Mouse (Mus musculus) myocyte (in vitro differentiated cells): ENCODE measurements around the gene Iffo2. TPM values are rescaled to one million over a fixed set of nuclear protein-coding genes. Genes with fewer than 3 reads are reported as not detected.
A peak's percentile ranks its signal among the peaks of the same experiment; 100 is the strongest.

Experiments used
- H3K27me3 ChIP-seq: one replicate; pipeline ENCODE4 v1.6.1; 2011; ENCODE audit not compliant: control insufficient read depth, insufficient read depth, insufficient read length
- H3K36me3 ChIP-seq: one replicate; pipeline ENCODE4 v1.6.1; 2011; ENCODE audit not compliant: control insufficient read depth, insufficient read depth
- H3K4me2 ChIP-seq: one replicate; pipeline ENCODE4 v1.6.1; 2011; ENCODE audit warnings: low read depth, control low read depth
- H3K4me3 ChIP-seq: one replicate; pipeline ENCODE4 v1.5.1; 2011; ENCODE audit warnings: mild to moderate bottlenecking, control low read depth, moderate library complexity
- H3K79me2 ChIP-seq: one replicate; pipeline ENCODE4 v1.6.1; 2011; ENCODE audit not compliant: control insufficient read depth, insufficient read depth
- H3ac ChIP-seq: one replicate; pipeline ENCODE4 v1.6.1; 2011; ENCODE audit not compliant: control insufficient read depth, insufficient read length
- CEBPB ChIP-seq: IDR thresholded peaks from 2 replicates; pipeline ENCODE4 v1.6.1; 2011; ENCODE audit warnings: mild to moderate bottlenecking, moderate library complexity; ENCODE audit not compliant: poor library complexity, insufficient read depth, severe bottlenecking
- E2F4 ChIP-seq: IDR thresholded peaks from one replicate; pipeline ENCODE4 v1.6.1; 2011; ENCODE audit warnings: mild to moderate bottlenecking, control low read depth, moderate library complexity; ENCODE audit not compliant: insufficient read depth
- MAX ChIP-seq: IDR thresholded peaks from one replicate; pipeline ENCODE4 v1.6.1; 2011; ENCODE audit warnings: low read depth, mild to moderate bottlenecking, control low read depth
- MYOD1 ChIP-seq, 3 experiments: IDR thresholded peaks; one replicate each; pipeline ENCODE4 v1.6.1; 2011; ENCODE audit warnings: control low read depth in 2 of 3, low read depth in 2 of 3, mild to moderate bottlenecking in 2 of 3, moderate library complexity in 1 of 3; ENCODE audit not compliant: insufficient read length in 2 of 3, control insufficient read depth in 1 of 3
- MYOG ChIP-seq, 3 experiments: IDR thresholded peaks; one replicate each; pipeline ENCODE4 v1.6.1; 2011; ENCODE audit warnings: control low read depth in 2 of 3, low read depth in 2 of 3, mild to moderate bottlenecking in 2 of 3; ENCODE audit not compliant: insufficient read length in 2 of 3, control insufficient read depth in 1 of 3, insufficient read depth in 1 of 3
- POLR2A ChIP-seq: IDR thresholded peaks from one replicate; pipeline ENCODE4 v1.6.1; 2011; ENCODE audit warnings: low read depth, mild to moderate bottlenecking, control low read depth, moderate library complexity; ENCODE audit not compliant: insufficient read length
- POLR2AphosphoS2 ChIP-seq: IDR thresholded peaks from one replicate; pipeline ENCODE4 v1.6.1; 2011; ENCODE audit warnings: low read depth, control low read depth; ENCODE audit not compliant: insufficient read length
- REST ChIP-seq: IDR thresholded peaks from one replicate; pipeline ENCODE4 v1.6.1; 2011; ENCODE audit warnings: mild to moderate bottlenecking, control low read depth, moderate library complexity; ENCODE audit not compliant: insufficient read depth, insufficient read length
- SRF ChIP-seq: IDR thresholded peaks from one replicate; pipeline ENCODE4 v1.6.1; 2011; ENCODE audit warnings: low read depth; ENCODE audit not compliant: control insufficient read depth, insufficient read length
- TCF12 ChIP-seq: IDR thresholded peaks from one replicate; pipeline ENCODE4 v1.6.1; 2011; ENCODE audit warnings: mild to moderate bottlenecking, control low read depth; ENCODE audit not compliant: poor library complexity, insufficient read depth, severe bottlenecking
- TCF3 ChIP-seq: IDR thresholded peaks from one replicate; pipeline ENCODE4 v1.6.1; 2011; ENCODE audit warnings: low read depth, control low read depth; ENCODE audit not compliant: insufficient read length
- USF1 ChIP-seq: IDR thresholded peaks from one replicate; pipeline ENCODE4 v1.6.1; 2011; ENCODE audit warnings: low read depth, mild to moderate bottlenecking, control low read depth, moderate library complexity
- polyA plus RNA-seq: library from polyadenylated mRNA; unstranded; fragments of >200 nt; fragmentation: generic; extraction: Trizol; gene quantifications from one replicate; pipeline ENCODE4 v1.2.1, GENCODE M21; 2012; ENCODE audit warnings: missing spikeins

The Iffo2 gene
- polyA plus RNA-seq, 1 experiment = 12.1 TPM

DNA sequence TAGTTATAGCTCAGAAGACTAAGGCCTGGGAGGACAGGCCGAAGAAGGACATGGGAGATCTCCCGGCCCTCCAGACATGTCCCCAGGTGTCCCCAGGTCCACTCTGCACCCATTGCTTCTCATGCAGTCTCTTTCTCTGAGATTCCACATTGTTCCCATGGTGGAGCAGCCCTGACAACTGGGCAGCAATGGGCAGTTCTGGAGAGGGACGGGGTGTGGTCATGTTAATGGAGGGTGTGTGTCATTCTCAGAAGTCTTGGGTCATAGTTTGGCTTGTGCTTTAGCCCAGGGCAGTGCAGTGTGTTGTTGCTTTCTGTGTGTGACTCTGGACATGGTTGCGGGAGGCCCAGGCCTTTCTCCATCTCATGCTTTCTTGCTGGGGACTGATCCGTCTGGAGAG, 76.4 kb downstream of the Iffo2 start:
- Histone ChIP-seq H3K27me3 (no peaks in the 10 kb centered on the region), H3K36me3 (peaks cover 15% of the 10 kb centered on the region), H3ac (no peak overlapping the region), H3K4me3 (no peak overlapping the region), H3K4me2 (no peak overlapping the region), H3K79me2 (peaks cover 5% of the 10 kb centered on the region)
- TF ChIP-seq MYOG (IDR thresholded peaks at IDR 0.05; ENCODE audit: control insufficient read depth in 1 of 3, insufficient read depth in 1 of 3, insufficient read length in 2 of 3, low read depth in 2 of 3) = peak in 1 of 3 experiments; percentile 56
- no peak for TF ChIP-seq REST
- TF ChIP-seq E2F4 = no peak
- TF ChIP-seq SRF = no peak

DNA sequence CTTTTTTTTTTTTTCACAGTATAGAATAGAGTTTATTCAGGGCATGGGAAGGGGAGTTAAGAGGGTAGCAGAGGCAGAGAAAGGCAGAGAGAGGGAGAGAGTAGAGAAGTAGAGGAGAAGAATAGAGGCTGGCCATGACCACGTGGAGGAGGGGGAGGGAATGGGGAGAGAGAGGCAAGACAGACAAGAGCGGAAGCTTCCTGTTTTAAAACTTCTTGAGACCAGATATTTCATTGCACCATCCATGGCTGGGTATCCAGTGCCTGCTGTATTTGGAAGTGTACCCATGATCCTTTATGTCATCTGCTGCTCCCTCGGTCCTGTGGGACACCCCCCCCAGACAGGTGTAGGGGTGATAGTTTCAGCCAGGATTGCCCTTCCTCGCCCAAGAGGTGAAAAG, 78.6 kb downstream of the Iffo2 start:
- no peak overlapping the region for H3ac ChIP-seq
- H3K4me2 ChIP-seq = no peak overlapping the region
- H3K27me3 ChIP-seq = no peaks in the 10 kb centered on the region
- no peak overlapping the region for H3K4me3 ChIP-seq
- H3K79me2 ChIP-seq = no peaks in the 10 kb centered on the region
- TF ChIP-seq TCF12 = no peak
- peaks cover 32% of the 10 kb centered on the region for H3K36me3 ChIP-seq

DNA sequence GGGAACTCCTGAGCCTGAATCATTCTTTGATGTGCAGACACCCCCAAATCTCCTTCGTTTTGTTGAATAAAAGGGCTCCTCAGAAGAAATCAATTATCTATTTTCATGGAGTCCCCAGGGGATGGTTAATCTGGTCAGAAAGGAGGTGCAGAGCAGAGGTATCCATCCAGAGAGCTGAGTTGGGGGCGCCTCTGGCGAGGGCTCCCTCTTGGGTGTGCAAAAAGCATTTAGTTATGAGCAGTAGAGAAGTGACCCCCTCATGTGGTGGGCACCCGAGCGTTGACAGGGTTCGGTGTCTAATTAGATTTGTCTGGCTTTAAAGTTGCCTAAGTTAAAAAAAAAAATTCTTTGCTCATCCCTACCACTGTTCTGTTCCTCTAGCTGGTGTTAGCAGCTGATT, 80.6 kb downstream of the Iffo2 start:
- Histone ChIP-seq H3ac (no peak overlapping the region), H3K27me3 (no peaks in the 10 kb centered on the region), H3K4me2 (no peak overlapping the region), H3K79me2 (no peaks in the 10 kb centered on the region), H3K4me3 (no peak overlapping the region), H3K36me3 (peaks cover 45% of the 10 kb centered on the region)
- TF ChIP-seq REST (no peak), USF1 (no peak), POLR2AphosphoS2 (no peak), MYOG (IDR thresholded peaks at IDR 0.05; ENCODE audit: control insufficient read depth in 1 of 3, insufficient read depth in 1 of 3, insufficient read length in 2 of 3, low read depth in 2 of 3) (no peak), POLR2A (no peak), SRF (no peak), MAX (no peak), E2F4 (no peak)

DNA sequence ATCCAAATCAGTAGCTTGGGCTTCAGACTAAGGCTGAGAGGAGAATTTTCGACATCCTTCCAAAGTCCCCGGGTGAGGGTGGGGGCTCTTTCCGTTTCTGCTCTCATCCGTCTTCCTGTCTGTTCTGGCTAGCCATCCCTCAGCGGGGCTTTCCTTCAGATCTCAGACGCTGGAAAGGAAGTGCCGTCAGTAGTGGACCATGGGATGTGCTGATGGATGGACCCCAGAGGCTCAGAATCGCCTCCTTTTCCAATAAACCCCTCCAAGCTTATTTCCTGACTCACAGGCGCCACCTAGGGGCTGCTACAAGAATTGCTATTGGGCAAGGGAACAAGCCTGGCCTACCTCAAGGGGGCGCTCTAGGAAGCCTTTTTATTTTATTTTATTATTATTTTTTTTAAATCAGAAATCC, 81.2 kb downstream of the Iffo2 start:
- TF ChIP-seq MAX = no peak
- TF ChIP-seq E2F4 = no peak
- no peak for TF ChIP-seq TCF3
- no peak for TF ChIP-seq CEBPB
- TF ChIP-seq USF1 = no peak
- TF ChIP-seq MYOD1 (IDR thresholded peaks at IDR 0.05; ENCODE audit: control insufficient read depth in 1 of 3, insufficient read length in 2 of 3, low read depth in 2 of 3) = no peak
- no peak for TF ChIP-seq SRF
- no peak for TF ChIP-seq POLR2A
- no peak for TF ChIP-seq REST
- TF ChIP-seq POLR2AphosphoS2 = no peak
- no peak for TF ChIP-seq MYOG (IDR thresholded peaks at IDR 0.05; ENCODE audit: control insufficient read depth in 1 of 3, insufficient read depth in 1 of 3, insufficient read length in 2 of 3, low read depth in 2 of 3)
- TF ChIP-seq TCF12 = no peak
- H3K4me3 ChIP-seq = no peak overlapping the region
- no peaks in the 10 kb centered on the region for H3K79me2 ChIP-seq
- no peaks in the 10 kb centered on the region for H3K27me3 ChIP-seq
- no peak overlapping the region for H3K4me2 ChIP-seq
- H3ac ChIP-seq = no peak overlapping the region
- H3K36me3 ChIP-seq = peaks cover 45% of the 10 kb centered on the region

DNA sequence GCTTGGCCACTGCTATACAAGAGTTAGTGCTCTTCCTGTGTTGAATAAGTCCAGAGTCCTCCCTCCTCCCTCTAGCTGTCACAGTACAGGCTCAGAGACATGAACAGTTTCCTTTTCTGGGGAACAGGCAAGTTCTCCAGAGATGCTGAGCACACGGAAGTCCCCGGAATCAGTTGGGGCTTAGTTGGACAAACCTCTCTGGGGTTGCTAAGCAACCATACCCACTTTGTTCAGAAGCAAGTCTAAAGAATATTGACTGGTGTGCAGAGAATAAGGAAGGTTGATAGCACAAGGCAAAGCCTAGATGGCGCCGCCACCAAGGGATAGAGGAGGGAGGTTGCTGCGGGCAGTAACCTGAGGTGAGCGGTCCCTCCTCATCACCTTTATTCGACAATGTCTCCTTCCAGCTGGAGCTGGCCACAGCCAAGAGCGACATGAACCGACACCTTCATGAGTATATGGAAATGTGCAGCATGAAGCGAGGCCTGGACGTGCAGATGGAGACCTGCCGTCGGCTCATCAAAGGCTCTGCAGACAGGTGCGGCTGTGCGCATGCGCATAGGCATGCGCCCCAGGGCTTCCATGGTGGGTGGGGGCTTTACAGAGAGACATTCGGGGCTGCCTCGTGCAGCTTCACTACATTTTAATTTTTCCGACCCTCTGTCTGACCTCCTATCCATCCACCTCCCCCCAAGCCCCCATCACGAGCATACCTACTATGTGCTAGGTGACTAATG, 84.3 kb downstream of the Iffo2 start:
- TF ChIP-seq POLR2AphosphoS2 (no peak), TCF12 (no peak), TCF3 (no peak), CEBPB (no peak), SRF (no peak), MYOG (IDR thresholded peaks at IDR 0.05; ENCODE audit: control insufficient read depth in 1 of 3, insufficient read depth in 1 of 3, insufficient read length in 2 of 3, low read depth in 2 of 3) (no peak)
- H3ac ChIP-seq = no peak overlapping the region
- no peaks in the 10 kb centered on the region for H3K27me3 ChIP-seq
- no peak overlapping the region for H3K4me3 ChIP-seq
- H3K4me2 ChIP-seq = no peak overlapping the region
- peaks cover 48% of the 10 kb centered on the region for H3K36me3 ChIP-seq
- no peaks in the 10 kb centered on the region for H3K79me2 ChIP-seq
